Mouse (Mus musculus) lung, postnatal 0 days (tissue): Measurements from ENCODE around the gene Hpse.

ENCODE experiments used
- CTCF ChIP-seq: IDR thresholded peaks from 2 replicates; pipeline ENCODE4 v1.5.1; 2016; ENCODE audit warnings: antibody characterized with exemption, mild to moderate bottlenecking
- EP300 ChIP-seq: IDR thresholded peaks from 2 replicates; pipeline ENCODE4 v1.6.1; 2016; ENCODE audit warnings: antibody characterized with exemption, mild to moderate bottlenecking, control low read depth

DNA sequence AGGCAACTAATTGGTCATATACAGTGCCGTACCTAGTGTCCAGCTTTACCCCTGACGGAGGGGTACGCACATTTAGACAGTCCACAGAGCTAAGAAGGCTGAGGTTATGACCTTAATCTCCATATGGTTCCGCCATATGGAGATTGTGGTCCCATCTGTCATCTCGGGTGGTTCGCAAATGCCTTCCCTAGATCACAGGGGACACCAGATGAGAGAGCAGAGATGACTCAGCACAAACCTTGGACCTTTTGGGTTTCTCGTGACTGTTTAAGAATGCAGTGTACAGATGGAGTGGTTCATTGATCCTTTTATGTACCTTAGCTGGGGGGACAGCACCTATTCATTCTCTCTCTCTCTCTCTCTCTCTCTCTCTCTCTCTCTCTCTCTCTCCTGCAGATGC, 33.9 kb upstream of the Hpse start:
- TF ChIP-seq EP300, result no peak
- no peak for TF ChIP-seq CTCF
